Mouse (Mus musculus) layer of hippocampus, adult 9-11 months (tissue): ENCODE results near the gene Frmpd2.
A peak's percentile ranks its signal among the peaks of the same experiment; 100 is the strongest.
"Not testable (repeated sequence)": the region's sequence is repeated elsewhere in the genome, so short reads cannot be mapped to it uniquely, and the experiment has no call there.

Experiments
- DNase-seq: peaks from one replicate; pipeline ENCODE4 v3.0.0; 2022

The Frmpd2 gene

DNA sequence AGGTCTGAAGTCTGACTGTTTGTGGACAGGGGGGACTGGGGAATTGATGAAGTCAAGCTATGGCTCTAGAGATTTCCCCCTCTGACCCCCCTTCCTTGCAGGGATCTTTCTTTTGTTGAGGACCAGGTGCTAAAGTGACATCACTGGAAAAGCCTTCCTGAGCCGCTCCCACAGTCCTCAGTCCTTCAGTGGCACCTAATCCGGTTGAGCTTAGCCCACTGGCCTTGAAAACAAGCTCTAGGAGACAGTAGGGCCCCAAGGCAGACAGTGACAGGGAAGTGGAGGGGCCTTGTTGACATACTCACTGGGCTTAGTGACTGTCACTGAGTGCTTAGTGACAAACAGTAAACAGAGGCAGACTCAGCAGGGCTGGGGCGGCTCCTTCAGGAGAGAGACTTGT lies at the start of gene Frmpd2:
Frmpd2 (plus strand) TSS at position 366 of the 400 bp plus-strand sequence.
- DNase-seq, result no peak

DNA sequence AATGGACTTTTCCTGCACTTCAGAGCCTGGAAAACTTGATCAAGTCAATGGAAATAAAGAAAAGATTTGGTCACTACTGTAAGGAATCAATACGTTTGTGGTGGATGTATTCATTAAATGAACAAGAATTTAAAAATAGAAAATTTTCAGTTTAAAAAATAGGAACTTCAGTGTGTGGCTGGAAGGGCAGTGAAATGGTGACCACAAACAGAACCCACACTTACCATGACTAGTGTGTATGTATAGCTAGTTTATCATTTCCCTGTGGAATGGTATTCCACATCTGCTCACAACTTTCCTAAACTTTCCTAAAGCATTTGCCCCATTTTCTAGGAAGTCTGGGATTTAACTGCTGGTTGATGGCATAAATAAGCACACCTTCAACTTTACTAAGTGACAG lies 48.5 kb upstream of the Frmpd2 start:
- DNase-seq, result no peak

DNA sequence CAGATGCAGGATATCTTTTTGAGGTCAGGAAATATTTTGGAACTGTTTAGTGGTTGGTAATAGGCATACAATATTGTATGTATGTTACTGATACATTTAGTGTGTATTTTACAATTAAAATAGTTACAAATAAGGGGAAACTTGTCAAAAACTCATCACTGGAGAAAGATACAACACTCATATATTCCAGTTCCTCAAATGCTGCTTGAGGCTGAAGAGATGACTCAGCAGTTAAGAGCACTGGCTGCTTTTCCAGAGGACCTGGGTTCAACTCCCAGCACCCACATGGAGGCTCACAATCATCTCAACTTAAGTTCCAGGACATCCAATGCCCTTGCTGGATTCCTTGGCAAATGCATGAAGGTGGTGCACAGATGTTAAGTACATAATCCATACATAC lies 47.4 kb upstream of the Frmpd2 start:
- DNase-seq, result no peak

DNA sequence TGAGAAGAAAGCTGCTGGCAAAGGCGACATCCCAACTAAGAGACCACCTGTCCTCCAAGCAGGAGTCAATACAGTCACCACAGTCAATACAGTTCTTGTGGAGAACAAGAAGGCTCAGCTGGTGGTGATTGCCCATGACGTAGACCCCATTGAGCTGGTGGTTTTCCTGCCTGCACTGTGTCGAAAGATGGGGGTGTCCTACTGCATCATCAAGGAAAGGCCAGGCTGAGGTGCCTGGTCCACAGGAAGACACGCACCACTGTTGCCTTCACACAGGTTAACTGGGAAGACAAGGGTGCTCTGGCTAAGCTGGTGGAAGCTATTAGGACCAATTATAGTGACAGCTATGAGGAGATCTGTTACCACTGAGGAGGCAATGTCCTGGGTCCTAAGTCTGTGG lies 39.0 kb upstream of the Frmpd2 start:
- not testable (repeated sequence) for DNase-seq

DNA sequence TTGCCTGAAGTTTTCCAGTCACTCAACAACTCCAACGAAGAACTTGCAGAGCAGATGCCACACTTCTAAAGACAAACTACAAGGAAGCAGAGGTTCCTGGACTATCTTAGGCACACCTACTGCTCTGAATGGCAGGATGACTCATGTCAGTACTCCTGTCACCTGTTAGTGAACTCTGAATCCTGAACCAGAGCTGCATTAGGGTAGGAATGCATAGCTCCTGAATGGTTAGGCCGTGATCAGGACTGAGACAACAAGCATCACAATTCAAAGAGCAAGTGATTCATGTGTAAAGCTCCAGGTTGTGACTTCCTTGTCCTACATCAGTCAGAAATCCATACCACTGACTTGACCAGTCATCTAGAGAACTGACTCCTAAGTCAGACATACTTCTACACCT lies 27.7 kb upstream of the Frmpd2 start:
- DNase-seq, result no peak

DNA sequence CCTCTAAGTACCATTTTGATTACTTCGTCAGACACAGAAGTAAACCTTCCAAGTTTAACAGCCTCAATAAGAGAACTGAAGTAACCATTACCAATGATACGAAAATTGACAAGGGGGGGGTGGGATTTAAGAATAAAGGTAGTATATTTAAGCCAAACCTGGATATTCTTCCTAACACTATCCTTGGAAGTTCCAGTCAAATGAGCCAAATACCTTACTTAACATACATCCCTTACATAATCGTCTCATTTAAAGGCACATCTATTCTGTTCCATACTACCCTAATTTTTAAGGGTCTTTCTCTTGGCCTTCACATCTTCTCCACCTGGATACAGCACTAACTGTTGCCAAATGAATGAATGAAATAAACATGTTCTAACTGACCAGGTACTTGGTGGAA lies 25.5 kb upstream of the Frmpd2 start:
- no peak for DNase-seq

DNA sequence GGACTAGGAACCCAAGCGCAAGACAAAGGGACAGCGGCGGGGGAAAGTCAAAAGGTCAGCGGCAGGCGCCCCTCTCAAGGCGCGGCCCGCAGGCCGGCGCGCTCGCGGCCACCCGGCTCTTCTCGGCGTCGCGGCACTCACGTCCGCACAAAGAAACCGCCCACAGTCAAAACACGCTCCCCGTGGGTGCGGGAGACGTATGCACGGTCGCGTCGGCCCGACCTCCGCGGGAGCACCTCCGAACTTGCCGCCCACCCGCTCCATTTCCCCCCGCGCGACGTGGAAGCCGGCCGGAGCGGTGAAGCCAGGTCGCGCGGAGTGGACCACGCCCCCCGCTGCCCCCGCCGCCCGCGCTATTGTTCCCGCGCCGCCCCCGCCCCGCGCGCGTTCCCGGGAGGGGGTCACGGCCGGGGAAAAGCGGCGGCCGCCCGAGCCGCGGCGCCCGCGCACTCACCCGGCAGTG lies 24.9 kb upstream of the Frmpd2 start:
- peak; percentile 37 for DNase-seq

DNA sequence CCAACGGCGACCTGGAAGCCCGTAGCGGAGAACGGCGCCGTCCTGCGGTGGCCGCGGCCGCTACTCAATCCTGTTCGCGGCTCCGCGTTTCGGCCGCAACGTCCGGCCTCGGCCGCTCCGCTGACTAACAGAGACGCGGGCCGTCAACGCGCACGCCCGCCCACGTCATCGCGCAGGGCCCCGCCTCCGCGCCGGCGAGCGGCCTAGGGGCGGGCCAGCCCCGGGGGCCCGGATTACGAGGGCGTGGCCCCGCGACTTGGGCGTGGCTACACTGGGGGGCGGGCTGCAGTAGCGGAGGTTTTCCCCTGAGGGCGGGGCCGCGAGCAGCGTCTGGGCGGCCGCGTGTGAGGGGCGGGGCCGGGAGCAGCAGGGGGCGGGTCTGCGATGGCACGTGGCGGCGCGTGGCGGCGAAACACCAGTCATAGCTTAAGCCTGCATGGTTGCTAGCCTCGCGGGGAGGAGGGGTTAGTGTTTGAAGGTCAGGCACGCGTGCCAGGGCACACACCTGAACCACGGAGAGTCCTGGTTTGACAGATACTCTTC lies 24.4 kb upstream of the Frmpd2 start, which contains the start of gene Mapk8:
Mapk8 (minus strand) TSS at position 132 of the 543 bp plus-strand sequence.
- peak; percentile 96 for DNase-seq

DNA sequence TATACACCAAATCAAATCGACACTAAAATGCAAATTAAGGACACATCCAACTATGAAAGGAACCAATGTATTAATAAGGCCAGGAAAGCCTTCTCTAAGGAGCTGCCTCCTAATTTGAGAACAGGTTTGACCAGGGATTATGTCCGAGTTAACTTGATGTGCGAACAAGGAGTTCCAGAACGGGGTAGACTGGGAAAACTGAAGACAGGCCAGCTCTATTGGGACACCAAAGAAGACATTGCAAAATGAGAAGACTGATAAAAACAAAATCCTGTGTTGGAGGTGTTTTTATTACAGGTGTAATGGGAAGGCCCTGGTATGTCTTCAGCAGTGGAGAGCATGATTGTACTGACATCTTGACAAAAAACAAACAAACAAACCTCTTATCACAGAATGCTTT lies 23.2 kb upstream of the Frmpd2 start:
- no peak for DNase-seq

DNA sequence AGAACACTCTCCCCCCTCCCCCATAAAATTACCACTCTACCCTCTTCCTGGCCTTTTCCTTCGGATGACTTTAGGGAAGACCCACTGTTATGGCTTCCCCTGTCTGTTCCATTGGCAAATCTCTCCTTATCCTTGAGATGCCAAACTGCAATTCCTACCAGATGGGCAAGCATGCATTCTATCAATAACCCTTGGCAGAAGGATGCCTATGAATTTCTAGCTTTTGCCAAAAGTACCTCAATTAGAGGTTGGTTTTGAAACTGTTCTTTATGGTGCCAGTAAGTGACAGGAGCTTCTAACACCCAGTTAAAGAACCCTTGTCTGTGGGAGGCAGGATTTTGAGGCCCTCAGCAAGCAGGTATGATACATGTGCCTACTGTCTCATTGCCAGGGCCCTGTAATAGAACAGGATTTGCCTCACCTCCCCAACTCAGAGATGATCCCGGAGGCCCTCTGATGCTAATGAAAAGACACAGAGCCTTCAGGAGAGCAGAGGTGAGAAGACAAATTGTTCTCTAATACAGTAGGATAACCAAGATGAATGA lies 22.1 kb upstream of the Frmpd2 start:
- DNase-seq, result peak; percentile 26

DNA sequence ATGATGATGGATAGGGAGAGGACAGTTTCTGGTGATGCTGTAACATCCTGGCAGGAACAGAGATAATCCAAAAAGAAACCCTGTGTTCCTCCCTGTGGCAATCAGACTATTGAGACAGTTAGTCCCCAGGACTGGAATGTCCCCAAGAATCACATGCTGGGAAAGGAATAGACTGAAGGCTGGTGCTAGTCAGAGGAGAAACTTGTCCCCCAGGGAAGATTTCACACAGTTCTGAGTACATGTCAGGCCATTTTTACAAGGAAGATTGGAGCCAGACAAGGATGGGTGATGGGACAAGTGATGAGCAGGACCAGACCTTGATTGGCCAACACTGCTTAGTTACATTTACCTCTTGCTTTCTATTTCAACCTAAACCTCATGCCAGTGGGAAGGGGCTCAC lies 21.2 kb upstream of the Frmpd2 start:
- DNase-seq, result no peak

DNA sequence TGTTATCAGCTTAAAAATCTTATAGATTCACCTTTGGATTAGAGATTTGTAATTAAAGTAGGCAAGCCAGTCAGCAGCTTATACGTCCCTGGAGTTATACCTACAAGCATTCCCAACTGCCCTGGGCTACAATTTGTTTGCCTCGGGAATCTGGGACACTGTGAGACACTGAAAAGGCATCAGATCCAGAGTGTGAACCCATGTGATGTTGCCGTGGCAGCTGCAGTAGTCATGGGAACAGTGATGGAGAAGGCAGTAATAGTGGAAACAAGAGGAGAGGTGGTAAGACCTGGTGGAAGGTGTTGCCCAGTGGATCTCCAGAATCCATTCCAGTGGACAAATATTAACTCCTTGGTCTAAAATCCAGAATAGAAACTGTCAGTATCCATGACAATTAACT lies 7.8 kb upstream of the Frmpd2 start:
- DNase-seq, result no peak

DNA sequence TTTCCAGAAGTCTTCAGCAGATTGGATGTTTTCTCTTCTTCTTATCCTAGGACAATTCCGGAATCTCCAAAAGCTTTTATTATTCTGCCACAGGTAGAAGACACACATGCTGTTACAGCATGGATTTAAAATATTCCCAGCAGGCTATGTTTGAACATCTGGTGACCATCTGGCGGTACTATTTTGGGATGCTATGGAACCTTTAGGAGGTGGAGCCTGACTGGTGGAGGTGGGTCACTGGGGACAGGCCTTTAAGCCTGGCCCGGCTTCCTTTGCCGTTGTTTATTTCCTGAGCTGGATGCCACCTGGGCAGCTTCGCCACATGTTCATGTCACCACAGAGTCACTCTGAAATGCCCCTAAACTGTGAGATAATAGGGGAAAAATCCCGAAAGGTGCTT lies 3.7 kb upstream of the Frmpd2 start:
- no peak for DNase-seq

DNA sequence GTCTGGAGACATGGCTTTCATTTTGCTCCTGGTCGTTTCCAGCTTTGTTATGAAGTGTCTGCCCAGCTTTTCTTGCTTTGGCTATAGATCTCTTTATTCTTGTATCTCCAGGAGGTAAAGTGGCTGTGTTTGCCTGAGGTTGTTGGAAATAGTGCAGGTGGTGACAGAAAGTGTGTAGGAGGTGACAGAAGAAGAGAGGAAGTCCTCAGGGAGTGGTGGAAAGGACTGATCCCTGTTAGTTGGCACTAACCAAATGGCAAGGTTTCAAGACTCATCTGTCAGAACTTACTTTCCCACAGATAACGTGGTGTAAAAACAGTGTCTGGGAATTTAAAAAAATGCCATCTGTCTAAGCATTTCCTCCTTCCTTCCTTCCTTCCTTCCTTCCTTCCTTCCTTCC lies 3.0 kb downstream of the Frmpd2 start:
- DNase-seq, result peak; percentile 41

DNA sequence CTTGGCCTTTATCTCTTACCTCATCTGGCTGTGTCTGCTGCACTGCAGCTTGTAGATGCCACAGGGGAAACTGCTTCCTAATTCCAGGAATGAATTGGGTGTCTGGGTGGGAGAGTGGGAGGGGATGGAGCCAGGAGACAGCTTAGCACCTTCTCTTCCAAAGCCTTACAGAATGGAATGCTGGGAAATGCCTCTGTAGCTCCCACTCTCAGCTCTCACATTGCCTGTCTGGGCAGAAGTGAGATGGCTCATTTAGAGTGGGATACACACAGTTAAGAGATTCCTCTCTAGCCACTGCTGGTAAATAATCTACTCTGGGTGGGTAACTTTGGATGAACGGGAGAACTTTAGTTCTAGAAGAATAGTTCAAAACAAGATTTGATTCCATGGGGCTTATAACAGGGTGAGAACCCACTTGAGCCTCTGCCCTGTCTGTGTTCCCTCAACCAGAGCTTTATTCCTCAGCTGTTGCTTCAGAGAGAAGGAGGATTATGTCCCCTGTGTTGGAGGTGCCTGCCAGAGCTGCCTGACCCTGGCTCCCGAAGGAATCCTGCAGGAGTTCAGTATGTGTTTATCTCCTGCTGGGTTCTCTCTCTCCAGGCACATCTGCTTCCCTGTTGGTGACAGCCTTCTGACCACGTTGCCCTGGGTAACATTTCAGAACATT lies 4.7 kb downstream of the Frmpd2 start:
- no peak for DNase-seq

DNA sequence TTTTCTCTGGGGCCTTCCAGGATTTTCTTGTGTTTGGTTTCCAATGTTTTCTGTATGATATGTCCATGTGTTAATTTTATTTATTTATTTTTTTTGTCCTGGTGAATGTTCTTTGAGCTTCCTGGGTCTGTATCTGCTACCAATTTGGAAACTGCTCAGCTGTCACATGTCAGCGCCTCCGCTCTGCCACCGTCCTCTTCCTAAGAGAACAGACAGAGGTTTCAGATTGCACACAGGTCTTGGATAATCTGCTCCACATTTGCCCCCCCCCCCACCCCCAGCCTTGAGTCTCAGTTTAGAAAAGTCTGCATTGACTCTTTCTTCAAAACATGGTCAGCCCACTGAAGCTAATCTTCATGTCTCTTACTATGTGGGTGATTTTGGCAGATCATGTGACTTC lies 10.5 kb downstream of the Frmpd2 start:
- DNase-seq, result no peak

DNA sequence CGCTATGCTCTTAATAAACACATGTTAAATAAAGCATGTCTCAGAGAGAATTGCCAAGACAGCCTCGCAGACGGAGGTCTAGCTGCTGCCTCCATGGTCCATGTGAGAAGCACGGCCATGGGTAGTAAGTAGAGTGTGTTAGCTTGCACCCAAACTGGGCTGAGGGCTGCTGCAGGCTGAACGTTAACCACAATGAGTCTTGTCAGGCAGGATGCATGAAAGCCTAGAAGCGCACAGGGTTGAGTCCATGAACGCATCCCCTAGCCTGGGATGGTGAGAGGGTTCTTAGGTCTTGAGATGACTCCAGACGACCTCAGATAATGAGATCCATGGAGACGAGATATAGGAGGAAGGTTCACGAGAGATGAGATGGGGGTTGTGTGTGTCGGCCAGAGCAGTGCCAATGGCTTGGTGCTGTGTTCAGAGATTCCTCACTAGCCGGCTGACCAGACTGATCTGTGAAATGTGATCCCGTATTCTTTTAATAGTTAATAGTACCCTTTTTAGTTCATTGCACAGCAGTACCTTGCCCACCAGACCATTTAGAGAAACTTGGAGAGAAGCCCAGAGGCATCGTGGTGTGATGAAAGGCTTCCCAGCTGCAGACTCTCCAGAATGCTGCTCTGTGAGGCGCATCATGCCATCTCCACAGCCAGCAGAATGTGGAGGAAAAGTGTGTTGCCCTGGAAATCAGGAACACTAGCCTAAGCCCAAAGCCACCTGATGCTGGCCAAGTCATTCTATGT lies 16.5 kb downstream of the Frmpd2 start:
- no peak for DNase-seq

DNA sequence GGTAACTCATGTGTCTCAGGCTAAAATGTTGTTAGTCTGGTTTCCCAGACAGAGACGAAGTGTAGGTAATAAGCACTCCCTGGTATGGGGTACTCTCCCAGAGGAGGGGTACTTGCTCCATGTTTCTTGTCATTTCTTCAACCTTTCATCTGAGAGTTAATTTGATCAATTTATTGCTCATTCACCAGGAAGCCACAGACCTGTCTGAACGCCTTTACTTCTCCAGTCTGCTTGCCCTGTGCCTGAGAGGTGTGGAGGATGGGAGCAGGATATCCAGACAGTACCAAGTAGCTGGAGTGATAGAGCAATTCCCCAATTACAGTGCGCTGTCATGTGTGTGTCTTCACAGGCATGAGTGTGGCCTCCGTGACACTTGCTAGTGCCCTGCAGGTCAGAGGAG lies 23.7 kb downstream of the Frmpd2 start:
- no peak for DNase-seq

DNA sequence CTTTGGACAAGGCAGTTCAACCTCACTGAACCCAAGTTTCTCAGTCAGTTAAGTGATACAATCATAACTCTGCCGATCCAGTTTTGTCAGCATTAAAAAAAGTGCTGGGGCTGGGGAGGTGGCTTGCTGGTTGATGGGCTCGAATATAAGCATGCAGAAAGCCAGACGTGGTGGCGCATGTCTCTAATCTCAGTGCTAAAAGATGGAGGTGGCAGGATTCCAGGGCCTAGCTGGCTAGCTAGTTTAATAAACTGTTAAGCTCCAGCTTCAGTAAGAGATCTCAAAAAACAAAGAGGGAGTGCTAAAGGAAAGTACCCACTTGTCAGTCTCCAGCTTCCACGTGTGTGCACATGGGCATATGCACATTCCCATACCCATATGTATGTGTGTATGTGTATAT lies 25.9 kb downstream of the Frmpd2 start:
- DNase-seq, result no peak

DNA sequence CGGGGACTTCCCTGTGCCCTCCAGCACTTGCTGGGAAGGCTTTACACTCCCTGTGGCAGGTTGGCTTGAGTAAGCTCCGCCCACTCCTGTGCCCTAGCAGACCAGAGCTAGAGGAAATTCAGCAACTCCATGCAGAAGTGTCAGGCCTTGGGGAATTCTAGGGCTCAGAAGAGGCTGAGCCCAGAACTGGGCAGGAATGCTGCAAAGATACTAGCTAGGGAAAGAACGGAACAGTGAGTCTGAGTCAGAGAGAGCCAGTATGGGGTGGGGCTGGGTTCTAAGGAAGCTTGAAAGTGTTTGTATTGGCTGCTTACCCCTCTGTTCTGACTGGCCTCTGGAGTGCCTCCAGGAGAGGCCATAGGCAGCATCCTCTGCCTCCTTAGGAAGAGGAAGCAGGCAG lies 27.4 kb downstream of the Frmpd2 start:
- DNase-seq, result no peak

DNA sequence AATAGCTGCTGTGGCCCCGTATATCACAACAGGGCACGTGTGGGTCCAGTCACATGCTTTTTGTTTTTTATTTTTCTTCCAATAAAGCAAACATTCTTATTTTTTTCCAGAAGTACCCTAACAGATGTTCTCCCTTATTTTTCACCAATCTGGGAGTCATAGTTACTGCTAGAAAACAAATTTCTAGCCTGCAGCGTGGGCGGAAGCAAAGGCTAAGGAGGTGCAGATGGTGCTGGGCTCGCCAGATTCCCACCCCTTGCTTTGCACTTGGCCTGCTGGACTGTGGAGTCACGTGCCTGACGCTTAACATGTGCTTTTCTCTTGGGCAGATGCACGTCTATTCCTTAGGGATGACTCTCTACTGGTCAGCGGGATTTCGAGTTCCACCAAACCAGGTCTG lies 29.1 kb downstream of the Frmpd2 start:
- peak; percentile 67 for DNase-seq

DNA sequence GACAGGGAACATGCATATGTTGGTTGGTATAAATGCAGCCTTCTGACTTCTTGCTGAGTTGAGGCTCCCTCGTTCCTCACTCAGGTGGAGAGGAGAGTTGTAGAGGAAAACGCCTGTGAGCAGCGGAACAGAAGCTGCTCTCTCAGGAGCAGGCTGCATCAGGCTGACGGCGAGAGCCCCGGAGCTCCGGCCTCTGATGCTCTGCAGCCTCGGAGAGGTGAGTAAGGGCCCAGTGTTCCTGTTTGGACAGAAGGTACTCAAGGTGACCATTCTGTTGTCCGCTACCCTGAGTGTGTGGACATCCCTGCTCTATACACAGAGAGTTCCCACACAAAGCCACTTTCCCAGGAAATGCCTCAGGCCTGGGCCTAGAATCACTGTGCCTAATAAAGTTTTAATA lies 31.8 kb downstream of the Frmpd2 start:
- no peak for DNase-seq

DNA sequence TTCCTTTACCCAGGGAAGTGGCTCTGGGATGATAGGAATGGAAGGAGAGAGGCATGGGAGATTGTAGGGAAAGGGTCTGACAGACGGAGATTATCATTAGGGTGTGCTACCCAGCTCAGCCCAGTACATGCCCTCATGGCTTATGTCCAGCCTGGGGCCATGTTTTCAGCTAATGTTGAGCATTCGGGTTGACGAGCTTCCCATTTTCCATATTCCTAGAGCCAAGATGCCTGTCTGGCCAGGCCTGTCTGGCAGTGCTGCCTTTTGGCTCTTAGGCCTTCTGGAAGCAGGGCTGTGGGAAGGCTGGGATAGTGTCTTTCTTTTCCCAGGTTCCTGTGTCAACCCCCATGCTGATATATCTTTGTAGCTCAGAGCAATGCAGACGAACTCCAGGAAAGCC lies 35.2 kb downstream of the Frmpd2 start:
- no peak for DNase-seq

DNA sequence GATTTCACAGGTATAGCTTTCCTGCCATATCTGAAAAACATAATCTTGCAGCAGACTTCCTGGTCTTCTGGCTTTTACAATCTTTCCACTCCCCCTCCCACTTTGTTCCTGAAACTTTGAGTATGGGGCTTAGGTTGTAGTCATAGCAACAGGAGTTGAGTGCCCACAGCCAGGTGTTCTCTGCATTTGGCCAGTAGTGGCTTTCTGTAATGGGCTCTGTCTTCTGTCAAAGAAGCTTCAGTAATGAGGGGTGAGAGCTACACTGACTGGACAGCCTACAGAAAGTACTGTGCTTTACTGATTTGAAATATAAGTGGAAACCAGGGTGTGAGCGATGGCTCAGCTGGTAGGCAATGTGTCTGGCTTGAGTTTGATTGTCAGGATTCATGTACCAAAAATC lies 37.2 kb downstream of the Frmpd2 start:
- no peak for DNase-seq
